Mouse (Mus musculus): Measurements from ENCODE around the gene Epha1. TPM values are rescaled to one million over a fixed set of nuclear protein-coding genes. Genes with fewer than 3 reads are reported as not detected.

Epha1 gene
- polyA plus RNA-seq, 1 experiment = 0.02 TPM

DNA sequence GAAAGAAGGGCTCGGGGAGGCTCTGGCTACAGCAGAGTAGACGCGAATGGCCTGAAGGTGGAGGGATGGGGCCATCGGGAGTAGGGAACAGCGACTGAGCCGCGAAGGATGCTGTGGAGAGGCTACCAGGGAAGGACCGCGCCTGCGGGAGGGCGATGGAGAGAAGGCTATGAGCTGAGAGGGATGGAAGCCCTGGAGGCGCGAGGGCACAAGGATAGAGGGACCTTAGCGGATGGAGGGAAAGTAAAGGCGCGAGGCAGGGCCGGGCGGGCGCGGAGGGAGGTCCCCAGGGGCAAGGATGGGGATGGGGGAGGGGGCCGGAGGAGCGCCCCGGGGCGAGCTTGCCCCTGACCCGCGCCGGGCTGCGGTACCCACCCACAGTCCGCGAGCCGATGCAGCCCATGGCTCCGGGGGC lies 49.0 kb downstream of the Epha1 start:
- no peak for TF ChIP-seq TAL1 (IDR thresholded peaks at IDR 0.05; ENCODE audit: low read length)
- TF ChIP-seq GATA1 (IDR thresholded peaks at IDR 0.05; ENCODE audit: low read length) = no peak
- Histone ChIP-seq H3K36me3 (ENCODE audit: control insufficient read depth) (no peaks in the 10 kb centered on the region), H3K9me3 (ENCODE audit: control insufficient read depth, low read length) (peaks cover 3% of the 10 kb centered on the region; the same call in 1 of the 2 replicates), H3K4me1 (ENCODE audit: control insufficient read depth) (peaks cover 10% of the 10 kb centered on the region), H3K27me3 (ENCODE audit: control insufficient read depth) (peaks cover 59% of the 10 kb centered on the region), H3K4me3 (replicated peaks) (no peak overlapping the region)

DNA sequence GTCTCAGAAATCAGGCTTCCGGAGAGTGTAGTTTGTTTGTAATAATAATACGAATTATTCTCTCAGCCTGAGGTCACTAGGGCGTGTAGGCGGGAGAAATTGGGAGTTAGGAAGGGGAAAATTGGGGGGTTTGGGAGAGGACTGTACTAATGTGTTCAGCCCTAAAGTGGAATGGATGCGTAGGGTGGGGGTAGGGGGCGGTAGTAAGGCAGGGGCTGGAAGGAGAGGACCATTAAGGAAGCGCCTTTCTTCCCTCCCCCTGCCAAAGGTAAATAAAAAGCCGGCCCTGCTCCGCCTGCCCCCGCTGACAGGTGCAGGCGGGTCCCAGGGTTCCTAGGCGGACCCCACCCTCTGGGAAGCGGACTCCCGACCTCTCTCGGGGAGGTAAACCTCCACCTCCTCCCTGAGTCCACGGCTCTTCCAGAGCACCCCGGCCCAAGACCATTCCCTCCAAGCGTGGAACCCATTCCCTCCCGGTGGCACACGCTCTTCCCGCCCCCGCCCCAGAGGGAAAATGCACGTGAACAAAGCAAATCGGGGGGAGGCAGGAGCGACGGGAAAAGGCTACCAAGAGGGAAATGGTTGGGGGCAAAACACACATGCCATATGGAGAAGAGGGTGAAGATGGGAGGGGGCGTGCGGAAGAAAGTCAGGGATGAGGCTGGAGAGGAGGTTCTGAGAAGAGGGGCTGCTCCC lies 49.5 kb downstream of the Epha1 start:
- no peak overlapping the region for H3K4me3 ChIP-seq (replicated peaks)
- TF ChIP-seq TAL1 (IDR thresholded peaks at IDR 0.05; ENCODE audit: low read length) = no peak
- TF ChIP-seq GATA1 (IDR thresholded peaks at IDR 0.05; ENCODE audit: low read length) = no peak
- peaks cover 3% of the 10 kb centered on the region; the same call in 1 of the 2 replicates for H3K9me3 ChIP-seq (ENCODE audit: control insufficient read depth, low read length)
- peaks cover 6% of the 10 kb centered on the region for H3K4me1 ChIP-seq (ENCODE audit: control insufficient read depth)
- H3K36me3 ChIP-seq (ENCODE audit: control insufficient read depth) = no peaks in the 10 kb centered on the region
- H3K27me3 ChIP-seq (ENCODE audit: control insufficient read depth) = peaks cover 59% of the 10 kb centered on the region

DNA sequence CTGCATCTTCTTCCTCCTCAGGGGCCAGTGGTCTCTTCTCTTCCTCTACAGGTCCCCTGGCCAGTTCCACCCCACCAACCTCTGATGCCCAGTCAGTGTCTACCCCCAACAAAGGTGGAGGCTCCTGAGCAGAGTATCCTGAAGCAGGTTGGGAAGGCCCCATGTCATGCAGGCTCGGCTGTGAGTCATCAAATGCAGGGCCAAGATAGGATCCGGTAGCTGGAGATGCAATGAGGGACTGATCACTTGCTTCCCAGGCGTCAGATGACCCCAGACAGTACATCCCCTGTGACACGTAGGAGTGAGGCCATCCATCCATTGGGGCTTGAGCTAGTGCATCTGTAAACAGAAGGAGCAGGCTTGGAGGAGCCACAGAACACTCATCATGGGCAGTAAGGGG lies 54.8 kb downstream of the Epha1 start:
- Histone ChIP-seq H3K36me3 (ENCODE audit: control insufficient read depth) (no peaks in the 10 kb centered on the region), H3K4me3 (replicated peaks) (no peak overlapping the region), H3K4me1 (ENCODE audit: control insufficient read depth) (no peaks in the 10 kb centered on the region), H3K9me3 (ENCODE audit: control insufficient read depth, low read length) (no peaks in the 10 kb centered on the region; the same call in 1 of the 2 replicates), H3K27me3 (ENCODE audit: control insufficient read depth) (peaks cover 30% of the 10 kb centered on the region)
- TF ChIP-seq GATA1 (IDR thresholded peaks at IDR 0.05; ENCODE audit: low read length) (no peak), TAL1 (IDR thresholded peaks at IDR 0.05; ENCODE audit: low read length) (no peak)

DNA sequence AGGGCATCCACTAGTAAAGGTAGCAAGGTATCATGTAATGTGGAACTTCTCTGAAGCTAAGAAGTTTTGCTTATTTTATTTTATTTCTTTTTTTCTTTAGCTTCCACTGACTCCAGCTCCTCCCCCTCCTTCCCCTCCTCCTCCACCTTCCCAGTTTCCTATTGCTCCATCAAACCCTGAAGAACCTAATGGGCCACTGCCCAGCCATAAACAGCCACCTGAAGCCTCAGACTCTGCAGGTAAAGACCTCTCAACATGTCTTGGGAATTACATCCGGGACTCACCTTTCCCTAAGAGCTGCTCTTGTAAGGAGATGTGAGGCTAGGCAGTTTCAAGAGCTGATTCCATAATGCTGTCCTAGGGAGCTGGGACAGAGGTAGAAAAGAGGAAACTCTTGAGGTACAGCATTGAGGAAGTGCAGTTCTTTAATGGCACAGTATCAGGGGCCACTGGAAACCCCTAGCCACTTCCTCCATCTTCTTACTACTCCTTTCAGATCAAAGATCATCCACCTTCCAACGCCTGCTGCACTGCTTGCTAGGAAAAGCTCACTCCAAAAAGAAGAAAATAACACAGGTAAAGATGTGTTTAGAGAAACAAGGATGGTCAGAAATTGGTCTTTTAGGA lies 62.5 kb downstream of the Epha1 start:
- Histone ChIP-seq H3K4me3 (replicated peaks) (no peak overlapping the region), H3K9me3 (ENCODE audit: control insufficient read depth, low read length) (no peaks in the 10 kb centered on the region), H3K4me1 (ENCODE audit: control insufficient read depth) (no peaks in the 10 kb centered on the region), H3K27me3 (ENCODE audit: control insufficient read depth) (no peaks in the 10 kb centered on the region), H3K36me3 (ENCODE audit: control insufficient read depth) (no peaks in the 10 kb centered on the region)
- TF ChIP-seq GATA1 (IDR thresholded peaks at IDR 0.05; ENCODE audit: low read length) = no peak
- no peak for TF ChIP-seq TAL1 (IDR thresholded peaks at IDR 0.05; ENCODE audit: low read length)

DNA sequence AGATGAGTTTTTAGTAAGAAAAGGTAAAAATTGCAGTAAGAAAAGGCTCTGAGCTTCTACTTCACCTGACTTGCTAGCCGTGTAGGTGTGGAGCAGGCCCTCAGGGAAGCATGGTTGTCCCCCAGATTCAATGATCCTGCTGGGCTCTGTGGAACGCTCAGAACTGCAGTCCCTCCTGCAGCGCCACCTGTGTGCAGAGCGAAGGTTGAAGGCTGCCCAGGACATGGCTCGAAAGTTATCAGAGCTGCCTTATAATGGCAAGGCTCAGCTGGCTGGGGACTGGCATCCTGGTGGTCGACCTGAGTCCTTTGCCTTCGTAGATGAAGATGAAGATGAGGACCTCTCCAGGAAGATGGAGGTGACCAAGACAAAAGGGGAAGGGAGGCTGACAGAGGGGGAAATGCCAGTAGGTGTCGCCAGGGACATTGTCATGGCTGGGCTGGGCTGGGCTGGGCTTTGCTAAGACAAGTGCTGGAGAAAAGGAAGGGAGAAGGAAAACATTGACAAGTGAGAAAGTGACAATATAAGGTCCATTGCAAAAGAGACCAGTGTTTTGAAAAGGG lies 63.2 kb downstream of the Epha1 start:
- no peak for TF ChIP-seq GATA1 (IDR thresholded peaks at IDR 0.05; ENCODE audit: low read length)
- no peak for TF ChIP-seq TAL1 (IDR thresholded peaks at IDR 0.05; ENCODE audit: low read length)
- no peaks in the 10 kb centered on the region for H3K4me1 ChIP-seq (ENCODE audit: control insufficient read depth)

More for the DNA sequence above, 63.2 kb downstream of the Epha1 start:
- no peaks in the 10 kb centered on the region for H3K27me3 ChIP-seq (ENCODE audit: control insufficient read depth)
- H3K36me3 ChIP-seq (ENCODE audit: control insufficient read depth) = no peaks in the 10 kb centered on the region
- no peak overlapping the region for H3K4me3 ChIP-seq (replicated peaks)
- H3K9me3 ChIP-seq (ENCODE audit: control insufficient read depth, low read length) = no peaks in the 10 kb centered on the region

Other genes starting within 250 kb of the Epha1 start
- gene Tas2r139, start 232.3 kb downstream of the Epha1 start, polyA plus RNA-seq (2012) = not detected in 2 replicates
- not detected in 2 replicates for gene Tas2r144, start 157.9 kb downstream of the Epha1 start, polyA plus RNA-seq (2012)
- 0.07 TPM in 1 of 2 replicates, not detected in the other for gene Gstk1, start 127.3 kb downstream of the Epha1 start, polyA plus RNA-seq (2012)
- not detected in 2 replicates for gene Tmem139, start 111.3 kb downstream of the Epha1 start, polyA plus RNA-seq (2012)
- 0.34 and 0.39 TPM in 2 replicates for gene Casp2, start 108.3 kb downstream of the Epha1 start, polyA plus RNA-seq (2012)
- gene Clcn1, start 86.6 kb downstream of the Epha1 start, polyA plus RNA-seq (2012) = not detected in 2 replicates
- not detected in 2 replicates for gene Fam131b, start 48.6 kb downstream of the Epha1 start, polyA plus RNA-seq (2012)
- gene Zyx, start 23.6 kb downstream of the Epha1 start, polyA plus RNA-seq (2012) = 4.1 TPM in 2 replicates
- not detected in 2 replicates for gene Tas2r143, start 27.0 kb upstream of the Epha1 start, polyA plus RNA-seq (2012)
- gene Tas2r135, start 32.2 kb upstream of the Epha1 start, polyA plus RNA-seq (2012) = not detected in 2 replicates
- gene Tas2r126, start 61.3 kb upstream of the Epha1 start, polyA plus RNA-seq (2012) = not detected in 2 replicates
- not detected in 2 replicates for gene Olfr458, start 91.9 kb upstream of the Epha1 start, polyA plus RNA-seq (2012)
- gene Olfr457, start 103.1 kb upstream of the Epha1 start, polyA plus RNA-seq (2012) = not detected in 2 replicates
- gene Olfr456, start 113.9 kb upstream of the Epha1 start, polyA plus RNA-seq (2012) = not detected in 2 replicates
- not detected in 2 replicates for gene Olfr455, start 174.3 kb upstream of the Epha1 start, polyA plus RNA-seq (2012)
- gene Tcaf3, start 224.4 kb upstream of the Epha1 start, polyA plus RNA-seq (2012) = not detected in 2 replicates